Mouse (Mus musculus) hematopoietic stem cell, adult 5-6 weeks (primary cell): ENCODE data around the gene Ndrg3. TPM values are rescaled to one million over a fixed set of nuclear protein-coding genes. Genes with fewer than 3 reads are reported as not detected.

Source experiments
- ATAC-seq, 2 experiments: fragments of 125-278 bp in 1 of 2; replicated peaks in 1 of 2; 2 replicates each; pipeline ENCODE4 v1.8.0; 2016 to 2017; ENCODE audit warnings: inconsistent platforms in 2 of 2, mild to moderate bottlenecking in 2 of 2, moderate number of reproducible peaks in 2 of 2, low read depth in 1 of 2, moderate TSS enrichment in 1 of 2; ENCODE audit not compliant: low FRiP score in 2 of 2, poor library complexity in 2 of 2, severe bottlenecking in 2 of 2, insufficient read depth in 1 of 2, low TSS enrichment in 1 of 2
- total RNA-seq: library from RNA; stranded (forward); fragments of 172-1452, 232-1000 nt; gene quantifications from 2 replicates; pipeline ENCODE4 v1.2.3, GENCODE M21; 2017

The Ndrg3 gene
- 33.1 and 35.7 TPM in 2 replicates for total RNA-seq

DNA sequence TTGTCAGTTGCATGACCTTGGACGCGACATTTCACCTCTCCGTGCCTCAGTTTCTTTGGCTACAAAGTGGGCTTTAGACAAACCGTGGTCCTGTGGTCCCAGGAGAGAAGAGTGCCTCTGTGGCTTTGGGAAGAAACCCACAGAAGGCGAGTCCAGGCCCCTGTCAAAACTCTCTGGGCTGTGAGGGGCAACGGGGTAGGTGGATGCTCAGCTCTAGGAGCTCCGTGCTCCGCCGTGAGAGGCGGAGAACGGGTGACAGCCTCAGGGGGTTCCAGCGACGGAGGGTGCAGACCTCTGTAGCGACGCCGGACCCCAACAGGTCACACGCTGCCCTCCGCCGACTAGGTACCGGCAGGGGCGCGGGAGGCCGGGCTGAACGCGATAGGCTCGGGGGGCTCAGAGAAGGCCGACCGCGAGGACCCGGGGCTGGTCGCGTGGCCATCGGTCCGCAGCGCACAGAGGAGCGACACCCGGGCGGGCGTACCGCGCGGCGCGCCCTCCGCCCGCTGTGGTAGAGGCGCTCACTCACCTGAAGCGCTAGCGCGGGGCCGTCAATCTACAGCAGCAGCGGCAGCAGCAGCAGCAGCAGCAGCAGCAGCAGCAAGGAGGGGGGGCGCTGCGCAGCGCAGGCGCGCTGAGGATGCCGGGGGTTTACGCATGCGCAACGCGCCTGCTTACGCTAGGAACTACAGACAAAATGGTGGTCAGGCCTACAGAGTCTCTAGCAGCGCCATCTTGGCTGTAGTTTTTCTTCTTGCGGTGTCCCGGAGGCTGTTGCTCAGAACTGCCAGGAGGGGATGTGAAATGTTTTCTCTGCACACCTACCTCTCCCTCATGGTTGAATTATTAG, at the start of gene Ndrg3:
Gene Ndrg3 (minus strand): TSS at position 587 of the 850 bp plus-strand sequence.
- ATAC-seq, result peak; percentile 90 to 92

DNA sequence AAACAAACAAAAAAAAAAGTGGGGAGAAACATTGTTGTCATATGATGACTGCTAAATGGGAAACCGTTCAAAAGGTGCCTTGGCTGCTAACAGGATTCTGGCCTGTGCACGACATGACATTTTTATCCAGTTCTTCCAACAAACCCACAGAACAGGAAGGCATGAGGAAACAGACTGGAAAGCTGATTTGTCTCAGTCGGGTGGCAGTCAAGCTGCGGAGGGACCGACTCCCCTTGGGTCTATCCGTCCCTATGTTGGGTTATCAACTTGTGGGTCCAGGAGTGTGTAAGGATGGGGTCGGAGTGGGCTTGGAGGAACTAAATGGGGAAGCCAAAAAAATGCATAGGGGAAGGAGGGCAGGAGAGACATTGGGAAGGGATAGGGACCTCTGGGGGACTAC, 49.6 kb upstream of the Ndrg3 start:
- ATAC-seq, result peak in 1 of 2 experiments; percentile 40; a peak in 2 of 4 replicates

DNA sequence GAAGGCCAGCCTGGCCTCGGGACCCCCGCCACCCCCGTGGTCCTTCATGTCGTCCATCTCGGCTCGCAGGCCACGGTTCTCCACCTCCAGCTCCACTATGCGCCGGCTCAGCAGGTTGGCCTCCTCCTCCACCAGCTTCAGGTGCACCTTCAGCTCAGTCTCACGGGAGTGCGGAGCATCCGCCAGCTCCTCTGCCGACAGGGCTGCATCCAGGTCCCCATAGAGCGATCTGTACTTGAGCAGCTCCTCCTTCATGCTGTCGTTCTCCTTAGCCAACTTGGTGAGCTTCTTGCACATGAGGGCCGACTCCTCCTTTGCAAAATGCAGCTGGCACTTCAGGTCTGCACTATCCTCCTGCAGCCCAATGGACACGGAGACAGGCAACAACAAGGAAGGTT, 48.8 kb upstream of the Ndrg3 start:
- ATAC-seq, result no peak

- ATAC-seq, result no peak
Measured at GRCm38 (mm10) chr2:157039900-157040648, 48.2 kb upstream of the Ndrg3 start.

DNA sequence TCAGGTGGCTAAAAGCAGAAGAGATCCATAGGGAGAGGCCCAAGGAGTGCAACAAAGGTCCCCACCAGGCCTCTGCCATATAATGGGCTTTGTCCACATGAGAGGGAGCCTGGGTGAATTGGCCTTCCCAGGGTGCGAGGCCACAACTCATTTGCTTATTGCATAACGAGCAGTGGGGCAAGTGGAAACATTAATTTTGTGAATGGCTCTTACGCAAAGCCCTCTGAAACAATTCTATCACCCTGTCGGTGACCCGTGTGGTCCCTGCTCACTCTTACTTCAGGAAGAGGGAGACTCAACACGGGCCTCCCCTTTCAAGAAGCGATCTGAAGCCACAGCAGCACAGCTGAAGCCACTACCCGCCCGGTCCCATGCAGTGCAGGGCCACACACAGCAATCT, 45.4 kb upstream of the Ndrg3 start:
- ATAC-seq, result peak in 1 of 2 experiments; percentile 23; a peak in 1 of 4 replicates

DNA sequence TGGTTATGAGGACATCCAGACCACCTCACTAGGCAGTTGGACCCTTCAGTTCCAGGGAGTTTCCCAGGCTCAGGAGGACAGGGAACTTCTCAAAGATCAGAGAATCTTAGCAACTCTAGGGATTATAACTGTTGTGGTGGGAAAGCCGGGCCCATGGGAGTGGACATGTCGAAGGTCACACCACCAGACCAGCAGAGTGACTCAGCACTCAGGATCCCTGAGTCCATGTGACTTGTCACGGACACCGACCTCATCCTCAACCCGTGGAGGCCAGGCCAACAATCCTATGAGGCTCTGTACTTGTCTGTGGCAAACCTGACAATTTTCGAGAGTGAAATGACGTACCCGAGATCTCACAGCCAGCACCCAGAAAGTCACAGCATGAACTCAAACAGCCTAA, 44.5 kb upstream of the Ndrg3 start:
- no peak for ATAC-seq

DNA sequence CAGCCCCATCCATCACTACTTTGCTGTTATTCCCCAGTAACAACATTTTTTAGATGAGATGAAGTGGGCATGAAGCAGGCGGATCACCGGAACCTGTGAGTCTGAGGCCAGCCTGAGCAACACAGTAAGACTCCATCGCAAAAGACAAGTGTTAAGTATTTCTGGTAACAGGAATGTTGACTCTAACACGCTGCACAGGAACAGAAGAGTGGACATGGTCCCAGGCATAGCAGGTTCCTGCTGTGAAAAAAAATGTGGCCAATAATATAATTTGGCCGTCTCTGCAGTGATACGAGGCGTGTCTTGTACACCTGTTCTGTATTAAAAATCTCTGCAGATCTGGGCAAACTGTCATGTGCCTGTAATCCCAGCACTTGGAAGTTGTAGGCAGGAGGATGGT, 43.5 kb upstream of the Ndrg3 start:
- ATAC-seq, result no peak

GRCm38 (mm10) chr2:157030804-157031203, 38.9 kb upstream of the Ndrg3 start:
- ATAC-seq, result peak; percentile 54 to 75

DNA sequence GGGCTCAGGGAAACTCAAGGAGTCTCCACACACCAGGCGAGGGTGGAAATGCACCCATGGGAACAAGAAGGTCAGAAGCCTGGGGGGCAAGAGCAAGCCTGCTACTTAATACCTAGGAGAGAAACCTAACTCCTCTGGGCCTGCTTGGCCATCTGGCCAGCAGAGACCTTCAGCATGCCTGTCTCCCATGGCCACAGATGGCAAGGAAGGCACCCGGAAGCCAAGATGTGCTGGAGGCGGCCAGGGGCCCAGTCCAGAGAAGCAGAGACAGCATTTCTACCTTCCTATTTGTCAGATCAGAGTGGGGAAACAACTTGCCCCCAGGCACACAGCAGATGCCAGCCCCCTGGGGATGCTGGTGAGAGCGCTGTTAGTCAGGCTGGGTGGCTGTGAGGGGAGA, 36.4 kb upstream of the Ndrg3 start:
- no peak for ATAC-seq

DNA sequence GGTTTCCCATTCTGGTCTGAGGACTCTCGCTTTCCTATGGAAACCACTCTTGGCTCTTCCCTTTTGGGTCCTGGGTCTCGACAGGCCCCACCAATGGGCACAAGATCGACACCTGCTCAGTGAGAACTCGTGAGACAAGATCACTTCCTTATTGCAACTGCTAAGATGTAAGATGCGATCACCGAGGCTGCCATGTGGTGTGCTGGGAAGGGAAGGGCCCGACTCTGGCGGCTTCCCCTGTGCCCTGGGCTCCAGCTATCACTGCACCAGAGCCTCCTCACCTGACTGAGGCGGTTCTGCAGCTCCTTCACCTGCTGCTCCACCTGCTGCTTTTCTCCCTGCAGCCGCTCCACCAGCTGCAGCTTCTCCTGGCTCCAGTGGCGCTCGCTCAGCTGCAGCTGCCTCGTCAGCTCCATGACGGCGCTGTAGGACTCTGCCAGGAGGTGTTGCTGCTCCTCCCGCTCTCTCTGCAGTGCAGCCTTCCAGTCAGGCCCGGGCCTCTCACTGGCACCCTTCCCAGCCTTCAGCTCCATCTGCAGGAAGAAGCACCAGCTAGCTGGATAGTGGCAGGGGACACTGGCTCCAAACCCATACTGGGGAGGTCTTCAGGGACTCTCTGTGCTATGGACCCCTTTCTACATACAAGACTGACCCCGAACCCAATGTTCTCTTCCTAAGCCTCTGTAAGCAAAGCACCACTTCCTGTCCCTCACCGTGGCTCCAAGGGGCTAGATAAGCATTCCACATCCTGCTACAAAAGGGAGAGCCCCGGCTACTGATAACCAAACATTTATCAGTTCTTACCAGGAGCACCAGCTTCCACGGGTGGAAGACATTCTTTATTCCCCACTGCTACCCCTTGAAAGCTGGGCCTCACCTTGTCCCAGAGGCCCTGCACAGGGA, 35.5 kb upstream of the Ndrg3 start:
- peak; percentile 46 to 49 for ATAC-seq

- ATAC-seq, result no peak
Measured at GRCm38 (mm10) chr2:157021156-157021555, 29.3 kb upstream of the Ndrg3 start.

DNA sequence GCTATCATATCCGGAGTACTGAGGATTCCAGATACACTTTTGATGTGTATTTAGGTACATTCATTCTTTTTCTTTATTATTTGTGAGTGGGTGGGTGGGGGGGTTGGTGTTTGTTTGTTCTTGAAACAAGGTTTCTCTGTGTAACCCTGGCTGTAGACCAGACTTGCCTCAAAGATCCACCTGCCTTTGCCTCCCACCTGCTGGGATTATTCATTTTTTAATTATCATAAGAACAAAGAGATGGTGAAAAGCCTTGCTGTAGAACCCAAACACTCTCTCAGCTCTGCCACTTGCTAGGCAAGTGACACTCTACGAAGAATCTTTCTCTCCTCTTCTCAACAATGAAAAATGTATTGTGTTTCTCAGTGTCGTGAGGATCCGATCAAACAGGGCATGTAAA, 27.4 kb upstream of the Ndrg3 start:
- ATAC-seq, result no peak

DNA sequence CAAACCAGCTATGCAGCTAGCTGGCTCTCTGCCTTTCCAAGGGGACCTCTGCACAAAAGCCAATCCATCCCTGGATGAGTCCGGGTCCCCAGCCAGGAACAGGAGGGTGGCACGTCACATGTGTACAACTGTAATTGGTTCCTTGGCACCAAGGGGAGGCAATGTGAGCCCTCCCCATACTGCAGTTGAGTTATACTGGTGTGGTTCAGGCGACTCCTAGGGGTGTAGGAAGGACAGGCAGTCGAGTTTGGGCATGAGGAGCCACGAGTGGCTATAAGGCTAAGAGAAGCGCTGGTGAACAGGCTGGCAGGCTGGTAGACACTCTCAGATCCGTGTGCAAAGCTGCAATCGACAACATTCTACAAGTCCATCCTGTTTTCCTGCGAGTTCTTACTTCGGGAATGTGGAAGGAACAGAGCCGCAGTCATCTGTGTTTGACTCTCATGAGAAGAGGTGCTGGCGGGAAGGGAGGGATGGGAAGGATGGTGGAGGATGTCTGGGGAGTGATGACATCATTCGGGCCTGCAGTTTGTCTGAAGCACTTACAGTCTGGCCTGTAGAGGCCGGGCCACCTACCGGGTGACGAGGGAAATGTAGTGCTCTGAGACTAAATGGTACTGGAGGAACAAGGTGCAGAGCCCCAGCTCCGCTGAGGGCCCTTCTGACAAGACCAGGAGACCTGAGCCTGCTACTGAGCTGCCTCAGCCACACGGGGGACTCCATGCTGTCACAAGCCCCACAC, 24.8 kb upstream of the Ndrg3 start:
- no peak for ATAC-seq

- no peak for ATAC-seq
Measured at GRCm38 (mm10) chr2:157012341-157012740, 20.5 kb upstream of the Ndrg3 start.

- peak; percentile 34 to 46; a peak in 3 of 4 replicates for ATAC-seq
Measured at GRCm38 (mm10) chr2:157010634-157011310, 18.9 kb upstream of the Ndrg3 start.

DNA sequence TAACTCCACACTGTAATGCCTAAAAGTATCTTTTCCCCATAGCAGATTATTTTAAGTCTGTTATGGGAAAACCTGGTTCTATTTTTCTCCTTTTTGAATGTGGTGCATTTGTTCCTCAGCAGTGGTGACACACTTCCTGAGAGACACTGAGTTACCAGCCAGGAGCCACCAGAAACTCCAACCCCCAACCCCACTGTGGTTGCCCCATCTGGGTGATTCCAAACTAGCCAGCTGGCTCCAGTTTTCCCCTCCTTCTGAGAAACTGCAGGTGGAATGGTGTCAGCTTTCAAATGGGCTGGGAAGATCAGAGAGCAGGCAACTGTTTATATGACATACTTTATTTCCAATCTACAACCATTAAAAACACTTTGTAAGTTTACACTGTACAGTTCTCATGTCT, 18.3 kb upstream of the Ndrg3 start:
- ATAC-seq, result no peak
